In genomic region chr9:29523221-29523620, GRCm38 (mm10) we compare ENCODE assay signal across 14 mouse cellular contexts.
DNase-seq lines count a peak whose midpoint lies in the region; ATAC-seq lines count a peak whose summit lies in the region.
"Had no signal": no experiment of that assay in that cellular context is flagged by ENCODE, and none has a peak within 500 bp of the region (broad histone marks: within the 10 kb centered on the region; RNA-seq: fewer than 3 reads in every experiment).

No protein-coding gene starts in this region.

- H3K4me2 ChIP-seq in neural tube, embryonic 12.5 days (replicated peaks), result no peak overlapping the region
- H3K4me2 ChIP-seq in hindbrain, embryonic 16.5 days (ENCODE audit: low read length), result no peak overlapping the region
- H3K4me2 ChIP-seq: liver, embryonic 15.5 days had no signal

- peak; percentile 72; the same call in 1 of the 2 replicates for ATAC-seq in neural tube, embryonic 12.5 days (ENCODE audit: low FRiP score, low read depth)
- peak; percentile 87 for ATAC-seq in hindbrain, embryonic 16.5 days

- no peaks in the 10 kb centered on the region for H3K36me3 ChIP-seq in neural tube, embryonic 12.5 days
- no peaks in the 10 kb centered on the region for H3K36me3 ChIP-seq in hindbrain, embryonic 16.5 days (ENCODE audit: control insufficient read depth, insufficient read depth, low read length)
- H3K36me3 ChIP-seq: liver, embryonic 15.5 days had no signal

- DNase-seq in neural tube, embryonic 10.5 days (ENCODE audit: extremely low spot score, low spot score), result no peak
- DNase-seq in cerebellum, postnatal 25 days, result peak; percentile 80 to 84
- peak; percentile 30 for DNase-seq in retina, postnatal 1 day
- no peak for DNase-seq in spleen, adult 12 weeks (ENCODE audit: low spot score)
- DNase-seq in right cerebral cortex, postnatal 25 days, result no peak
- no peak for DNase-seq in left cerebral cortex, adult 9 months (ENCODE audit: low spot score in 2 of 2)
- DNase-seq: gastrocnemius, postnatal 10 days; kidney, adult 11 months; kidney, postnatal 36 days; thymus, postnatal 36 days had no signal

- 52% methylated on average over 3 of the region's 3 CpGs for WGBS in neural tube, embryonic 12.5 days
- 52% methylated on average over 3 of the region's 3 CpGs for WGBS in hindbrain, embryonic 16.5 days

- H3K4me3 ChIP-seq in neural tube, embryonic 12.5 days, result no peak overlapping the region
- H3K4me3 ChIP-seq in hindbrain, embryonic 16.5 days (ENCODE audit: low read length), result no peak overlapping the region
- H3K4me3 ChIP-seq: liver, embryonic 15.5 days had no signal

- no peaks in the 10 kb centered on the region for H3K9me3 ChIP-seq in neural tube, embryonic 12.5 days
- H3K9me3 ChIP-seq in hindbrain, embryonic 16.5 days (ENCODE audit: control insufficient read depth, low read length), result no peaks in the 10 kb centered on the region; the same call in 1 of the 2 replicates
- H3K9me3 ChIP-seq: liver, embryonic 15.5 days had no signal

- no peaks in the 10 kb centered on the region for H3K27me3 ChIP-seq in neural tube, embryonic 12.5 days (replicated peaks)
- no peaks in the 10 kb centered on the region for H3K27me3 ChIP-seq in hindbrain, embryonic 16.5 days (replicated peaks; ENCODE audit: control insufficient read depth, insufficient read depth, low read length)
- H3K27me3 ChIP-seq: liver, embryonic 15.5 days had no signal

- H3K27ac ChIP-seq in neural tube, embryonic 12.5 days, result no peak overlapping the region
- H3K27ac ChIP-seq in hindbrain, embryonic 16.5 days (ENCODE audit: low read depth, low read length), result 0 out of 2 replicates have a peak overlapping the region, but pooled peaks have one; percentile 13
- H3K27ac ChIP-seq: liver, embryonic 15.5 days; macrophage had no signal

- H3K4me1 ChIP-seq in neural tube, embryonic 12.5 days, result no peaks in the 10 kb centered on the region
- H3K4me1 ChIP-seq in hindbrain, embryonic 16.5 days (ENCODE audit: control insufficient read depth, insufficient read depth, low read depth, low read length), result peaks cover 4% of the 10 kb centered on the region
- H3K4me1 ChIP-seq: liver, embryonic 15.5 days had no signal

- H3K9ac ChIP-seq in neural tube, embryonic 12.5 days, result no peak overlapping the region
- no peak overlapping the region for H3K9ac ChIP-seq in hindbrain, embryonic 16.5 days (ENCODE audit: low read depth, low read length)
- H3K9ac ChIP-seq: liver, embryonic 15.5 days had no signal

Comparison
In these comparisons a context has a peak if more than half of its experiments do, and no peak if none do; other contexts are left out.
1. DNase-seq: peak in cerebellum, postnatal 25 days (2 of 2) and retina, postnatal 1 day (single experiment); none in neural tube, embryonic 10.5 days (single experiment), spleen, adult 12 weeks (single experiment), right cerebral cortex, postnatal 25 days (single experiment) and left cerebral cortex, adult 9 months (0 of 2).